Mouse (Mus musculus) liver, adult 2 months (tissue): ENCODE results near the gene Topors.

Source experiments
- CTCF ChIP-seq: fragments of 200-500 bp; IDR thresholded peaks from 2 replicates; pipeline ENCODE4 v1.5.1; 2011; ENCODE audit warnings: low read depth, low read length, control low read depth
- POLR2A ChIP-seq: fragments of 200-500 bp; IDR thresholded peaks from 2 replicates; pipeline ENCODE4 v1.6.1; 2011; ENCODE audit warnings: low read length, control low read depth; ENCODE audit not compliant: insufficient read depth; ENCODE audit errors: extremely low read depth

GRCm38 (mm10) chr4:40250984-40251383, 18.7 kb downstream of the Topors start:
- TF ChIP-seq CTCF (no peak), POLR2A (no peak)
